ENCODE assay signal across 8 mouse cellular contexts in the genomic region with DNA sequence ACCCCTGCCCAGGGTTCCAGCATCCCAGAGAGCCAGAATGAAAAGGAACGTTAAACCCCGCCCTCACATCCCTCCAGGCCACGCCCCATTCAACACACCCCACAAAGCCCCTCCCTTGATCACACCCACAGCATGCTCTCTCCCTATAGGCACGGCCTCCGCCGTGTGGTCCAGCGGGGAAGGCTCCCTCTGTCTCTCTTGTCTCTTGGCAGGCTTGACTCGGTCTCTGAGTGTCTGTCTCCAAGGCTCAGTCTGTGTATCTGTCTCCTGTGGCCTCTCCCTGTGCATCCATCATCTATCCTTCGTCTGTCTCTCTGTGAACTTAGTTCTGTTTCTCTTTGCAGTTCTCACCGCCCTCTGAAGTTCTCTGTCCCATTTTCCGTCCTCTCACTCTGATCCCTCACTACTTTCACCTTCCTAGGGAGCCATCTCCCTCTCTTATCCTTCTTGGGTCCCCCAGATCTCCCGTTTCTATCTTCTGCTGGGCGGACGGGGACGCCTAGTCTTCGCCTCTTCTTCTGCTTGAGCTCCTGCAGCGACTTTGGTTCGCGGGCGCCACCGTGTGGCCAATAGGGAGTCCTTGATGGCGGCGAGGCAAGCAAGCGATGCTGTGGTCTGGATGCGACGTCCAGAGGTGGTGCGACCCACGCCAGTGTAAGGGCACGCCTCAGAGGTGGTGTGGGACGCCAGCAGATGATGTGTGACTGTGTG. TPM values are rescaled to one million over a fixed set of nuclear protein-coding genes. Genes with fewer than 3 reads are reported as not detected.
DNase-seq lines count a peak whose midpoint lies in the region; ATAC-seq and TF ChIP-seq lines count a peak whose summit lies in the region.

Gene Gng8 (plus strand): TSS at position 146 of the 711 bp plus-strand sequence.

- 0 out of 2 replicates have a peak, but pooled peaks cover 10% of the 10 kb centered on the region for H3K36me3 ChIP-seq in hindbrain, postnatal 0 days (ENCODE audit: insufficient read depth, low read length)

- WGBS in hindbrain, postnatal 0 days, result under 1% methylated on average over 30 of the region's 30 CpGs

- intact Hi-C loops in left cerebral cortex, adult 2 months (cut with DNase I), result loop anchor here (1.0 kb wide), 1 partner anchor 17 kb away; no protein-coding TSS in a partner anchor

- peaks cover 4% of the 10 kb centered on the region; the same call in 1 of the 2 replicates for H3K4me1 ChIP-seq in hindbrain, postnatal 0 days (ENCODE audit: insufficient read depth, low read length)

- no peaks in the 10 kb centered on the region for H3K27me3 ChIP-seq in hindbrain, postnatal 0 days (ENCODE audit: insufficient read depth, low read length)

- ATAC-seq in hindbrain, postnatal 0 days, result peak; percentile 59
- ATAC-seq in megakaryocyte, adult 5-6 weeks (ENCODE audit: poor library complexity, severe bottlenecking), result peak; percentile 87

- peak; percentile 76 for DNase-seq in T-cell, adult 2 months (ENCODE audit: low spot score)
- peak; percentile 81 to 89 for DNase-seq in cerebellum, postnatal 4 days (ENCODE audit: low spot score in 2 of 2)
- peak; percentile 76 to 82 for DNase-seq in gastrocnemius, adult 8-10 months (ENCODE audit: low spot score in 2 of 2)
- peak; percentile 93 for DNase-seq in hindbrain, postnatal 0 days (ENCODE audit: low spot score)
- DNase-seq in left cerebral cortex, adult 2 months (ENCODE audit: extremely low spot score in 1 of 2, low spot score in 2 of 2), result peak; percentile 83
- DNase-seq in right cerebral cortex, adult 18-20 months, result peak; percentile 86
- peak; percentile 73 for DNase-seq in urinary bladder, adult 2 months (ENCODE audit: low spot score)

- no peak within 1 kb of the TSS for H3K9ac ChIP-seq in hindbrain, postnatal 0 days (replicated peaks; ENCODE audit: low read length)

- no peaks in the 10 kb centered on the region for H3K9me3 ChIP-seq in hindbrain, postnatal 0 days (ENCODE audit: low read length)

- peak within 1 kb of the TSS; percentile 55 for H3K4me2 ChIP-seq in hindbrain, postnatal 0 days (ENCODE audit: low read depth, low read length)

- no peak within 1 kb of the TSS for H3K27ac ChIP-seq in hindbrain, postnatal 0 days
- peak within 1 kb of the TSS; percentile 42 for H3K27ac ChIP-seq in left cerebral cortex, adult 2 months

- peak; percentile 96 for TF ChIP-seq CTCF in hindbrain, postnatal 0 days (IDR thresholded peaks at IDR 0.05; ENCODE audit: low read depth)
- peak; percentile 86 for TF ChIP-seq CTCF in left cerebral cortex, adult 2 months (IDR thresholded peaks at IDR 0.05)

- peak within 1 kb of the TSS; percentile 24 for H3K4me3 ChIP-seq in hindbrain, postnatal 0 days (ENCODE audit: low read length)
- H3K4me3 ChIP-seq in left cerebral cortex, adult 2 months, result peak within 1 kb of the TSS; percentile 34

RNA-seq across cellular contexts. Expression of gene Gng8, which starts in this region (rescaled TPM):
- under 1 TPM in 1 of 4 experiments, not detected in 3; 0.36 TPM for total RNA-seq in gastrocnemius, adult 8-10 months (2022)
- 4.1 TPM in 1 of 2 replicates, not detected in the other for total RNA-seq in hindbrain, postnatal 0 days (2014; rRNA removed)
- polyA plus RNA-seq in hindbrain, postnatal 0 days (2015; fragmentation: Nextera tagmentation; extraction: Ambion mirVana), result 0.62 and 4.7 TPM in 2 replicates
- total RNA-seq in left cerebral cortex, adult 2 months (2021), result 1 to 10 TPM; 1.8 to 2.7 TPM
- not detected in 2 replicates for total RNA-seq in megakaryocyte, adult 5-6 weeks (2015)
- 0.48 TPM in 1 of 2 replicates, not detected in the other for total RNA-seq in megakaryocyte, adult 5-6 weeks (2017)
- polyA plus RNA-seq in urinary bladder, adult 2 months (2012; rRNA removed), result 26.7 and 27.5 TPM in 2 replicates

Comparison
In these comparisons a context has a peak if more than half of its experiments do, and no peak if none do; other contexts are left out.
1. Peak in DNase-seq in gastrocnemius, adult 8-10 months; RNA of the gene not detected or under 1 TPM.
2. Peak in ATAC-seq in megakaryocyte, adult 5-6 weeks; RNA of the gene not detected or under 1 TPM.